8 mouse cellular contexts compared by ENCODE assay signal in the genomic region with DNA sequence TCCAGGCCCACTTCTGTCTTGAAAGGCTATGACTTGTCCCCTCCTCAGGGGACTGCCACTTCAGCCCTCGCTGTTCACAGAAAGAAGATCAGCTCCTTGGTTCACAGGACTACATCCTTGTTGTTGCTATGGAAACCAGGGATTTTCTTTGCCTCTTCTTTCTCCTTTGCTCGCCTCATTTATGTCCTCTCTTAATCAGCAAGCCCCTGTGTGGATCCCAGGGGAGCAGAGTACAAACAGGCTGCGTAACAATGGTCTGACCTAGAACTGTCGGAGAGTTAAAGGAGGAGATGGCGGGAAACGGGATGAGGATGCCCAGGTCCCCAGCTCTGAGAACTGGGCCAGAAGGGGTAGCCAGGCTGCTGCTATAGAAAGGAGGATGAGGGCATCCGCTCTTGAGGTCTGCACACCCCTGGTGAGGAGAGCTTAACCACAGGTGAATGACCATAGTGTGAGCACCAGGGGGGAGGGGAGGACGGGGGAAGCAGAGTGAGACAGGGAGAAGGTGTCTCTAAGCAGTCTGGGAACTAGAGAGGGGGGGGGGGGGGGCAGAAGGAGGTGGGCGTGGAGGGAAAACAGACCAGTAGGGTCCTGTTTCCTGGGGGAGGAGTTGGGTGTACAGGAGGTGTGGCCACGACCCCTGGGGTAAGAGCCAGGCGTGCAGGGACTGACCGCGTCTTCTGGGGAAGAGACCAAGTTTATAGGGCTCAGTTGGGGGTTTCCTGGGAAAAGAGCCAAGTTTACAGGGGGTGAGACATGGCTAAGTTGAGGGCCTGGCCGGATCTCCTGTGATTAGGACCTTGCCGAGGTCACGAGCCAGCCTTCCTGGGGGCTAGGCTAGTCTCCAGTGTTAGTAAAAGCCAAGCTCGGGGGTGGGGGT. TPM values are rescaled to one million over a fixed set of nuclear protein-coding genes. Genes with fewer than 3 reads are reported as not detected.
A peak's percentile ranks its signal among the peaks of the same experiment; 100 is the strongest.
DNase-seq lines count a peak whose midpoint lies in the region; ATAC-seq lines count a peak whose summit lies in the region.

No protein-coding gene starts in this region.

- H3K27ac ChIP-seq in heart, embryonic 11.5 days (ENCODE audit: low read depth, low read length): no peak overlapping the region
- H3K27ac ChIP-seq in forebrain, embryonic 12.5 days: peak overlapping the region; percentile 74
- H3K27ac ChIP-seq in midbrain, embryonic 10.5 days (replicated peaks): peak overlapping the region; percentile 80

- peak overlapping the region; percentile 62 for H3K4me2 ChIP-seq in heart, embryonic 11.5 days
- H3K4me2 ChIP-seq in forebrain, embryonic 12.5 days: peak overlapping the region; percentile 45

- H3K4me1 ChIP-seq in heart, embryonic 11.5 days (ENCODE audit: control insufficient read depth, insufficient read depth, low read length): peaks cover 4% of the 10 kb centered on the region; the same call in 1 of the 2 replicates
- peaks cover 18% of the 10 kb centered on the region for H3K4me1 ChIP-seq in forebrain, embryonic 12.5 days
- H3K4me1 ChIP-seq in midbrain, embryonic 10.5 days: peaks cover 18% of the 10 kb centered on the region

- peak overlapping the region; percentile 20; the same call in 1 of the 2 replicates for H3K4me3 ChIP-seq in heart, embryonic 11.5 days (ENCODE audit: low read depth, low read length)
- H3K4me3 ChIP-seq in forebrain, embryonic 12.5 days (replicated peaks): peak overlapping the region; percentile 2; the same call in 1 of the 2 replicates
- H3K4me3 ChIP-seq in midbrain, embryonic 10.5 days: peak overlapping the region; percentile 47

- 3% methylated on average over 17 of the region's 17 CpGs for WGBS in heart, embryonic 11.5 days (ENCODE audit: insufficient replicate concordance)
- 0% methylated on average over 16 of the region's 17 CpGs for WGBS in forebrain, embryonic 12.5 days
- 2% methylated on average over 17 of the region's 17 CpGs for WGBS in midbrain, embryonic 10.5 days

- H3K9me3 ChIP-seq in heart, embryonic 11.5 days (replicated peaks; ENCODE audit: control insufficient read depth, low read length): no peaks in the 10 kb centered on the region
- no peaks in the 10 kb centered on the region for H3K9me3 ChIP-seq in forebrain, embryonic 12.5 days
- no peaks in the 10 kb centered on the region for H3K9me3 ChIP-seq in midbrain, embryonic 10.5 days (replicated peaks)

- no peaks in the 10 kb centered on the region for H3K36me3 ChIP-seq in heart, embryonic 11.5 days (ENCODE audit: control insufficient read depth, insufficient read depth, low read length)
- H3K36me3 ChIP-seq in forebrain, embryonic 12.5 days (replicated peaks): no peaks in the 10 kb centered on the region
- no peaks in the 10 kb centered on the region for H3K36me3 ChIP-seq in midbrain, embryonic 10.5 days

- H3K27me3 ChIP-seq in heart, embryonic 11.5 days (ENCODE audit: control insufficient read depth, insufficient read depth, low read length): no peaks in the 10 kb centered on the region; the same call in 1 of the 2 replicates
- H3K27me3 ChIP-seq in forebrain, embryonic 12.5 days: no peaks in the 10 kb centered on the region
- no peaks in the 10 kb centered on the region for H3K27me3 ChIP-seq in midbrain, embryonic 10.5 days (ENCODE audit: low read depth, poor library complexity, severe bottlenecking)

- DNase-seq in heart, adult 9 months (ENCODE audit: low spot score in 2 of 2): no peak
- peak; percentile 7 for DNase-seq in Muller cell, postnatal 12 days (ENCODE audit: inconsistent ontology term)
- DNase-seq in midbrain, embryonic 10.5 days (ENCODE audit: low spot score): peak; percentile 51
- DNase-seq in natural killer cell, adult 2 months (ENCODE audit: low spot score in 2 of 2): no peak

- H3K9ac ChIP-seq in heart, embryonic 11.5 days (ENCODE audit: low read depth, low read length): peak overlapping the region; percentile 43; the same call in 1 of the 2 replicates
- H3K9ac ChIP-seq in forebrain, embryonic 12.5 days: 0 out of 2 replicates have a peak overlapping the region, but pooled peaks have one; percentile 25

- ATAC-seq in heart, embryonic 11.5 days (replicated peaks; ENCODE audit: insufficient number of reproducible peaks, low FRiP score, low TSS enrichment): peak; percentile 48; the same call in 1 of the 2 replicates
- ATAC-seq in forebrain, embryonic 12.5 days (ENCODE audit: low FRiP score): peak; percentile 69
- no peak for ATAC-seq in CD4-positive, CD25-positive, alpha-beta regulatory T cell, adult 4 months
- no peak for ATAC-seq in megakaryocyte, adult 5-6 weeks (ENCODE audit: poor library complexity, severe bottlenecking)

RNA-seq across cellular contexts. Expression of gene Jph3, which starts 31.4 kb away (rescaled TPM):
- polyA plus RNA-seq in heart, embryonic 11.5 days (2014; fragmentation: Nextera tagmentation; extraction: Ambion mirVana): 0.46 and 0.66 TPM in 2 replicates
- polyA plus RNA-seq in forebrain, embryonic 12.5 days (2016; fragmentation: Nextera tagmentation; extraction: Ambion mirVana): 27.4 and 30.1 TPM in 2 replicates
- polyA plus RNA-seq in midbrain, embryonic 10.5 days (2016; fragmentation: Nextera tagmentation; extraction: Ambion mirVana): 11.9 and 18.7 TPM in 2 replicates
- polyA plus RNA-seq in CD4-positive, CD25-positive, alpha-beta regulatory T cell, adult 4 months (2017; shearing (Covaris generic)): under 1 TPM in 1 of 2 experiments, not detected in 1; 0.12 TPM
- total RNA-seq in megakaryocyte, adult 5-6 weeks (2015): 0.07 and 0.11 TPM in 2 replicates
- total RNA-seq in megakaryocyte, adult 5-6 weeks (2017): 0.18 TPM in 1 of 2 replicates, not detected in the other

RNA-seq across cellular contexts. Expression of gene Zcchc14, which starts 45.3 kb away (rescaled TPM):
- 11.4 and 14.2 TPM in 2 replicates for polyA plus RNA-seq in heart, embryonic 11.5 days (2014; fragmentation: Nextera tagmentation; extraction: Ambion mirVana)
- 28.3 and 30.5 TPM in 2 replicates for polyA plus RNA-seq in forebrain, embryonic 12.5 days (2016; fragmentation: Nextera tagmentation; extraction: Ambion mirVana)
- polyA plus RNA-seq in midbrain, embryonic 10.5 days (2016; fragmentation: Nextera tagmentation; extraction: Ambion mirVana): 14.9 and 18.6 TPM in 2 replicates
- under 1 TPM; 0.17 to 0.46 TPM for polyA plus RNA-seq in CD4-positive, CD25-positive, alpha-beta regulatory T cell, adult 4 months (2017; shearing (Covaris generic))
- total RNA-seq in megakaryocyte, adult 5-6 weeks (2015): 0.36 and 0.56 TPM in 2 replicates
- 0.04 and 0.99 TPM in 2 replicates for total RNA-seq in megakaryocyte, adult 5-6 weeks (2017)

Comparison
In these comparisons a context has a peak if more than half of its experiments do, and no peak if none do; other contexts are left out.
1. ATAC-seq: peak in heart, embryonic 11.5 days (single experiment) and forebrain, embryonic 12.5 days (single experiment); none in CD4-positive, CD25-positive, alpha-beta regulatory T cell, adult 4 months (single experiment) and megakaryocyte, adult 5-6 weeks (single experiment).
2. DNase-seq: peak in Muller cell, postnatal 12 days (single experiment) and midbrain, embryonic 10.5 days (single experiment); none in heart, adult 9 months (0 of 2) and natural killer cell, adult 2 months (0 of 2).
3. Peak in every context shown above with its lines, with median percentiles within 50 percentile points of each other: H3K4me3 ChIP-seq.